Mouse (Mus musculus): ENCODE measurements around the gene Usp4. TPM values are rescaled to one million over a fixed set of nuclear protein-coding genes. Genes with fewer than 3 reads are reported as not detected.

The Usp4 gene
- total RNA-seq, 2 experiments from 2014 or later = 122 to 124 TPM

DNA sequence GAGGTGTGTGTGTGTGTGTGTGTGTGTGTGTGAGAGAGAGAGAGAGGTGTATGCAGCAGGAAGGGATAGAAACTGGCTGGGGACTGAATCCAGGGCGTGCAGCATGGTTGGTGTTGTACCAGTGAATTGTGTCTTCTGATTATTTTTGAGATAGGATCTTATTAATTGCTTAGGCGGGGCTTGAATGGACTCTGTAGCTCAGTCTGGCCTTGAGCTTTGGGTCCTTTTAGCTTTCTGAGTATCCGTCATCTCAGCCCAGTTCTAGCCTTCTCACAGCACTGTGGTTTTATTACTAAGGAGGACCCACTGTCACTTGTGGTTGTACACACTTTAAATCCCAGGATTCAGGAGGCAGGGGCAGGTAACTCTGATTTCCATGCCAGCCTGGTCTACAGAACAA, 4.3 kb upstream of the Usp4 start:
- no peak overlapping the region for H3K4me3 ChIP-seq
- no peak for TF ChIP-seq CTCF (IDR thresholded peaks at IDR 0.05)
- intact Hi-C loops (cut with DNase I) = no loop called here

GRCm38 (mm10) chr9:108343835-108344234, 3.8 kb upstream of the Usp4 start:
- Histone ChIP-seq H3K4me3 (no peak overlapping the region), H3K27ac (no peak overlapping the region)
- intact Hi-C loops (cut with DNase I) = no loop called here
- DNase-seq (ENCODE audit: extremely low spot score in 1 of 2, low spot score in 2 of 2) = no peak
- TF ChIP-seq CTCF (IDR thresholded peaks at IDR 0.05) = no peak

More for the DNA sequence above, 4.3 kb upstream of the Usp4 start:
- no peak for DNase-seq (ENCODE audit: extremely low spot score in 1 of 2, low spot score in 2 of 2)
- no peak overlapping the region for H3K27ac ChIP-seq

- DNase-seq (ENCODE audit: extremely low spot score in 1 of 2, low spot score in 2 of 2) = no peak
- TF ChIP-seq CTCF (IDR thresholded peaks at IDR 0.05) = no peak
- H3K4me3 ChIP-seq = no peak overlapping the region
- intact Hi-C loops (cut with DNase I) = no loop called here
- no peak overlapping the region for H3K27ac ChIP-seq
Measured at GRCm38 (mm10) chr9:108344471-108344870, 3.2 kb upstream of the Usp4 start.

GRCm38 (mm10) chr9:108347024-108347423, 629 bp upstream of the Usp4 start:
- peak overlapping the region; percentile 76 for H3K4me3 ChIP-seq
- no peak for DNase-seq (ENCODE audit: extremely low spot score in 1 of 2, low spot score in 2 of 2)
- H3K27ac ChIP-seq = peak overlapping the region; percentile 99
- intact Hi-C loops (cut with DNase I) = loop anchor here (1.0 kb wide), 1 partner anchor 41 kb away; the partner anchor contains the start of genes Rhoa and Tcta
- no peak for TF ChIP-seq CTCF (IDR thresholded peaks at IDR 0.05)

GRCm38 (mm10) chr9:108348290-108348680, 632 bp downstream of the Usp4 start:
- peak overlapping the region; percentile 99 for H3K27ac ChIP-seq
- intact Hi-C loops (cut with DNase I) = no loop called here
- DNase-seq (ENCODE audit: extremely low spot score in 1 of 2, low spot score in 2 of 2) = no peak
- TF ChIP-seq CTCF (IDR thresholded peaks at IDR 0.05) = no peak
- H3K4me3 ChIP-seq = peak overlapping the region; percentile 76

GRCm38 (mm10) chr9:108349727-108350126, 2.1 kb downstream of the Usp4 start:
- intact Hi-C loops (cut with DNase I) = no loop called here
- Histone ChIP-seq H3K4me3 (no peak overlapping the region), H3K27ac (no peak overlapping the region)
- no peak for TF ChIP-seq CTCF (IDR thresholded peaks at IDR 0.05)
- no peak for DNase-seq (ENCODE audit: extremely low spot score in 1 of 2, low spot score in 2 of 2)

DNA sequence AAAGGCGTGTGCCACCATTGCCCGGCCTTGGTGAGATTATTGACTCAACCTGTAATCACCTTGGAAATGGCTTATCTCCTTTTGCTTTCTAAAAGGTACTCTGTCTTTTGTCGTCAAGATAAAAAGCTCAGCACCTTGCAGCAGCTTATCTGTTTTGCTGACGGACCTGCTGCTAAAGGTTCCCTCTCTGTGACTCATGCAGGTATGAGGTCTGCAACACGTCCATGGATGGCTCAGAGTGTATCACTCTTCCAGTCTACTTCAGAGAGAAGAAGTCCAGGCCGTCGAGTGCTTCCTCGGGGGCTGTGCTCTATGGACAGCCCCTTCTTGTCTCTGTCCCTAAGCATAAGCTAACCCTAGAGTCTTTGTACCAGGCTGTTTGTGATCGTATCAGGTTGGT, 30.6 kb downstream of the Usp4 start:
- no peak overlapping the region for H3K27ac ChIP-seq
- no peak overlapping the region for H3K4me3 ChIP-seq
- no peak for TF ChIP-seq CTCF (IDR thresholded peaks at IDR 0.05)
- intact Hi-C loops (cut with DNase I) = no loop called here
- DNase-seq (ENCODE audit: extremely low spot score in 1 of 2, low spot score in 2 of 2) = no peak

DNA sequence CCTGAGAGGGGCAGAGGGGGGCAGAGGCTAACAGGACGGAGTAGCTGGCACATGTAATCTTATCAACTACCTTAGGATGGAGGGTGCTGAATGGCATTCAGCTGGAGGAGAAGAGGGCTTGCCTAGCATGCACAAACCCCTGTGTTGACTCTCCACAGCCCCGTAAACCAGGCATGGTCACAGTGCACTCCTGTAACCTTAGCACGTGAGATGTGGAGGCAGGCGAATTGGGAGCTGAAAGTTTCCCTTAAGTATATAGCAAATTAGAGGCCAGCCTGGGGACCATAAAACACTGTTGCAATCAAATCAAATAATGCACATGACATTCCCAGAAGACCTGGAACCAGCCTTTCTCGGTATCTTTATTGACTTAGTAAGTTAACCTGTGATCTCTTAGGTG, 31.1 kb downstream of the Usp4 start:
- intact Hi-C loops (cut with DNase I) = no loop called here
- H3K27ac ChIP-seq = no peak overlapping the region
- no peak overlapping the region for H3K4me3 ChIP-seq
- DNase-seq (ENCODE audit: extremely low spot score in 1 of 2, low spot score in 2 of 2) = no peak
- no peak for TF ChIP-seq CTCF (IDR thresholded peaks at IDR 0.05)

- intact Hi-C loops (cut with DNase I) = no loop called here
- Histone ChIP-seq H3K4me3 (no peak overlapping the region), H3K27ac (no peak overlapping the region)
- TF ChIP-seq CTCF (IDR thresholded peaks at IDR 0.05) = no peak
- DNase-seq (ENCODE audit: extremely low spot score in 1 of 2, low spot score in 2 of 2) = no peak
Measured at GRCm38 (mm10) chr9:108379294-108379693, 31.6 kb downstream of the Usp4 start.

GRCm38 (mm10) chr9:108381382-108381781, 33.7 kb downstream of the Usp4 start:
- Histone ChIP-seq H3K4me3 (no peak overlapping the region), H3K27ac (no peak overlapping the region)
- DNase-seq (ENCODE audit: extremely low spot score in 1 of 2, low spot score in 2 of 2) = no peak
- TF ChIP-seq CTCF (IDR thresholded peaks at IDR 0.05) = no peak
- intact Hi-C loops (cut with DNase I) = no loop called here

DNA sequence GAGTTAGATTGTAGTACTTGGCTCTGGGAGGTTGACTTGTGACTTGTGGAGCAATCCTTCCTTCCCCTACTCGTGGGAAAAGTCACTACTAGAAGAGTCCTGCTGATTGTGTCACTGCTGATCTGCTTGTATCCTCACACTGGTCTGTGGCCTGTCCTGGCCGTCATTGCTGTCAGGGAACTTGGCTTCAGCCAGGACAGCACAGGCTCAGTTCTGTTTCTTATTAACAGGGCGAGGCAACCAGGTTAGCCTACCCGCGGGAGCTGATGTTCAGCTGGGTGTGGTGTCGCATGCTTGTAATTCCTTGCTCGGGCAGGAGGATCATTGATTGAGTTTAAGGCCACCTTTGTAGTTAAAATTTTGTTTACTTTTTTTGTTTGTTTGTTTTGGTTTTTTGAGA, 37.4 kb downstream of the Usp4 start:
- no peak overlapping the region for H3K4me3 ChIP-seq
- no peak for TF ChIP-seq CTCF (IDR thresholded peaks at IDR 0.05)
- no peak overlapping the region for H3K27ac ChIP-seq
- intact Hi-C loops (cut with DNase I) = no loop called here
- no peak for DNase-seq (ENCODE audit: extremely low spot score in 1 of 2, low spot score in 2 of 2)

DNA sequence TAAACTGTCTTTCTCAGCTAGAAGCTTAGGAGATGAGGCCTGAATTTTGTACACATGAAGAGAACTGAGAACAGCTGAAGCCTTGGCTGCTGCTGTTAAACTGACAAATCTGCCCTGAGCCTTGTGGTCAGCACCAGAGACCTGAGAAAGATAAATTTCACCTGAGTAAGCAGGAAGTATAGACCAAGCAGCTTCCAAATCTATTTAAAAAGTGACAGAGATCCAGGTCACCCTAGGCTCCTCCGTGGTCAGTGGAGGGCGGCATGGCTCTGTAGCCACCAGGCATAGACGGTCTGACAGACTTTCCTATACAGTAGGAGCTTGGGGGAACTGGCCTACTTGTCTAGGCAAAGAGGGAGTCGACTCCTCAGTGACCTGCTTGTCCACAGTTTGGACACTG, 39.2 kb downstream of the Usp4 start:
- intact Hi-C loops (cut with DNase I) = no loop called here

DNA sequence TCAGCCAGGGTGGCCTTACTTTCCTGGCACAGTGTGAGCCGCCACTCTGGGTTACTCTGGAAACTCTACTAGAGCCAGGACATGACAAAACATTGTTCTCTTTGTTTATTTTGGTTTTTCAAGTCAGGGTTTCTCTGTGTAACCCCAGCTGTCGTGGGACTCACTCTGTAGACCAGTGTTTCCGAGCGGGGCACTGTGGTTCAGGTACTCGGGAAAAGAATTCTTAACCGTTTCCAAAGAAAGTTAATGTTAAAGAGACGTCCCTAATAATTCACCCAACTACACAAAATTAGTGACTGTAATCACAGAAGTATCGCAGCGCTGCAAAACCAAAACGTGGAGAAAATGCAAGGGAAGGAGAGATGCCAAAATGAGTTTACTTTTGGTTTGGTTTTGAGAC, 40.9 kb downstream of the Usp4 start:
- TF ChIP-seq CTCF (IDR thresholded peaks at IDR 0.05) = no peak
- Histone ChIP-seq H3K4me3 (no peak overlapping the region), H3K27ac (no peak overlapping the region)
- no peak for DNase-seq (ENCODE audit: extremely low spot score in 1 of 2, low spot score in 2 of 2)
- intact Hi-C loops (cut with DNase I) = no loop called here

More for the DNA sequence above, 39.2 kb downstream of the Usp4 start:
- no peak for TF ChIP-seq CTCF (IDR thresholded peaks at IDR 0.05)
- DNase-seq (ENCODE audit: extremely low spot score in 1 of 2, low spot score in 2 of 2) = no peak
- Histone ChIP-seq H3K27ac (no peak overlapping the region), H3K4me3 (no peak overlapping the region)

DNA sequence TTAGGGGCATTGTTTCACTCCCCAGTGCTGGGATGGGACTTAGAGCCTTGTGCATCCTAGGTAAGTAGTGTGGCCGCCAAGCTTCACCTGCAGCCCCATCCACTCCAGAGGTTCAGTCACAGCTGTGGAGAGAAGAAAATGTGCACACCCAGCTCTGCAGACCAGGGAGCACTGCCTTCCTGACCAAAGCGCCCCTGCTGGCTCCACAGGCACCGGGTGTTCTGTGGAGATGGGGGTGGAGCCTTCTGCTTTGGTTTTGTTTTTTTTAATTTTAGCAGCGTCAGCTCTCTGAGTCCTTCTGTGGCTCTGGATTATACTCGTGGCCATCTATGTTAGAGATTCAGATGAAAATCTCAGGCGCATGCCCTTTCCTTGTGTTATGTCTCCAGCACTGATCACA, 41.6 kb downstream of the Usp4 start:
- no peak for DNase-seq (ENCODE audit: extremely low spot score in 1 of 2, low spot score in 2 of 2)
- intact Hi-C loops (cut with DNase I) = no loop called here
- Histone ChIP-seq H3K4me3 (no peak overlapping the region), H3K27ac (no peak overlapping the region)
- peak; percentile 11; the same call in 1 of the 2 replicates for TF ChIP-seq CTCF (IDR thresholded peaks at IDR 0.05)
